Mouse (Mus musculus) frontal cortex, postnatal 14 days (tissue): ENCODE measurements at regions not wholly inside any gene's neighbourhood (a gene's known extent, or its start where the extent isn't known, plus 50 kb on each side); places are given as distances from the start of the nearest gene placed in this dataset.

Experiments used
- DNase-seq, 2 experiments: peaks; one replicate each; pipeline ENCODE4 v3.0.0; 2022; ENCODE audit warnings: low spot score in 2 of 2

GRCm38 (mm10) chr2:170258367-170258766 is 110.5 kb upstream of the Zfp217 start:
- no peak for DNase-seq

- DNase-seq = no peak
Observed at GRCm38 (mm10) chr2:170257671-170258235, 109.8 kb upstream of the Zfp217 start.

GRCm38 (mm10) chr2:170255997-170256396 is 108.1 kb upstream of the Zfp217 start:
- DNase-seq = no peak

GRCm38 (mm10) chr2:170255533-170255932 is 107.6 kb upstream of the Zfp217 start:
- no peak for DNase-seq

- no peak for DNase-seq
Observed at GRCm38 (mm10) chr2:170253681-170254440, 106.0 kb upstream of the Zfp217 start.

- peak; percentile 20 to 22 for DNase-seq
Observed at GRCm38 (mm10) chr2:170252255-170253034, 104.5 kb upstream of the Zfp217 start.

- no peak for DNase-seq
Observed at GRCm38 (mm10) chr2:170250680-170251079, 102.8 kb upstream of the Zfp217 start.

- DNase-seq = no peak
Observed at GRCm38 (mm10) chr2:170247702-170248445, 100.0 kb upstream of the Zfp217 start.

- no peak for DNase-seq
Observed at GRCm38 (mm10) chr2:170245637-170246341, 97.9 kb upstream of the Zfp217 start.

- no peak for DNase-seq
Observed at GRCm38 (mm10) chr2:170244108-170244507, 96.2 kb upstream of the Zfp217 start.

- no peak for DNase-seq
Observed at GRCm38 (mm10) chr2:170237959-170238358, 90.1 kb upstream of the Zfp217 start.

GRCm38 (mm10) chr2:170233426-170233825 is 85.5 kb upstream of the Zfp217 start:
- no peak for DNase-seq

- DNase-seq = no peak
Observed at GRCm38 (mm10) chr2:170229461-170230080, 81.7 kb upstream of the Zfp217 start.

- no peak for DNase-seq
Observed at GRCm38 (mm10) chr2:170228318-170228994, 80.6 kb upstream of the Zfp217 start.

GRCm38 (mm10) chr2:170223872-170224271 is 76.0 kb upstream of the Zfp217 start:
- DNase-seq = no peak

- DNase-seq = no peak
Observed at GRCm38 (mm10) chr2:170222819-170223218, 74.9 kb upstream of the Zfp217 start.

GRCm38 (mm10) chr2:170221994-170222535 is 74.2 kb upstream of the Zfp217 start:
- DNase-seq = no peak

- DNase-seq = peak in 1 of 2 experiments; percentile 40
Observed at GRCm38 (mm10) chr2:170220871-170221369, 73.0 kb upstream of the Zfp217 start.

GRCm38 (mm10) chr2:170220443-170220842 is 72.5 kb upstream of the Zfp217 start:
- no peak for DNase-seq
